Mouse (Mus musculus): ENCODE measurements around the gene Tvp23b. TPM values are rescaled to one million over a fixed set of nuclear protein-coding genes. Genes with fewer than 3 reads are reported as not detected.

The Tvp23b gene
- polyA plus RNA-seq, 1 experiment from 2014 or later = 53.4 TPM

DNA sequence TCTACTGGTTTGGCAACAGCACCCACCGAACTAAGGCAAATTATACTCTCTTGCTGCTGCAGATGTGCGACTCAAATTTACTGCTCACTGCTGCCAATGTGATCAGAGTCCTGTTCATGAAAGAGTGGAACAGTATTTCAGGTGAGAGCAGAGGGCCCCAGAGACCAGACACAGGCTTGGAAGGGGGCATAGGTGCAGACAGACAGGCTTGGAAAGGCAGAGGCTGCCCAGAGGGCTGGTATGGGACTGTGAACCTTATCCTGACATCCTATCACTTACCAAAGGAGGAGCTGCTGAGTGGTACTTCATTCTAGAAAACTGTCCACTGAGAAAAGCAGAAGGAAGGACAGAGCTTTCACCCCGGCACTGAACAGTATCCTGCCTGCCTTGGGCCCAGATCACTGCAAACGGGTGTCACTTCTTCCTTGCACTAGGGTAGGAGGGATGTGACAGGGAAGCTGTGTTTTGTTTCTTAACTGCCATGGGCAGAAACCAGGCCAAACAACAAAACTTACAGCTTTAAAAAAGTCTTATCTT is 31.5 kb upstream of the Tvp23b start:
- TF ChIP-seq CTCF (IDR thresholded peaks at IDR 0.05; ENCODE audit: low read depth) = 0 out of 2 replicates have a peak, but pooled peaks have one; percentile 15
- Histone ChIP-seq H3K27me3 (replicated peaks; ENCODE audit: control insufficient read depth, insufficient read depth, low read length) (no peaks in the 10 kb centered on the region), H3K9me3 (ENCODE audit: control insufficient read depth) (no peaks in the 10 kb centered on the region), H3K4me1 (replicated peaks; ENCODE audit: control insufficient read depth, insufficient read depth, low read length) (no peaks in the 10 kb centered on the region), H3K4me2 (replicated peaks; ENCODE audit: low read depth) (no peak overlapping the region; the same call in 1 of the 2 replicates), H3K4me3 (ENCODE audit: low read depth, low read length) (no peak overlapping the region), H3K27ac (ENCODE audit: low read depth, low read length) (no peak overlapping the region), H3K9ac (ENCODE audit: low read depth, low read length) (no peak overlapping the region), H3K36me3 (ENCODE audit: control insufficient read depth, insufficient read depth) (no peaks in the 10 kb centered on the region)
- ATAC-seq = no peak
- 73% methylated on average over 4 of the region's 4 CpGs for WGBS

DNA sequence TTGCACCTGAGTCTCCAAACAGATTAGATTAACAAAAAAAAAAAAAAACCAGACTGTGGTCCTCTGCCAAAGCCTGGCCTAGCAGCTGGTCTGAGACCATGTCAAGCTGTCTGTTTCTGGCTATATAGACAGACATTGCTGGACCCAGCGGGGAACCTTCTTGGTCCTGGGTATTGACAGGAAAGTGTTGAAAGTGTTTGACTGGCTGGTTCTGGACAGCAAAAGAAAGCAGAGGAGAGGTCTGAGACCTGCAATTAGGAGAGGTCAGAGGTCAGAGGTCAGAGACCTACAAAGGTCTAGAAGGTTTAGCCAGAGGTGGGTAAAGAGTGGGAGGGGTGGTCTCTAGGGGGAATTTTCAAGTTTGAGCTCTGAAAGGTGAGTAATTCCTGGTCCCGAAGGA is 31.0 kb upstream of the Tvp23b start:
- H3K9me3 ChIP-seq (ENCODE audit: control insufficient read depth) = no peaks in the 10 kb centered on the region

DNA sequence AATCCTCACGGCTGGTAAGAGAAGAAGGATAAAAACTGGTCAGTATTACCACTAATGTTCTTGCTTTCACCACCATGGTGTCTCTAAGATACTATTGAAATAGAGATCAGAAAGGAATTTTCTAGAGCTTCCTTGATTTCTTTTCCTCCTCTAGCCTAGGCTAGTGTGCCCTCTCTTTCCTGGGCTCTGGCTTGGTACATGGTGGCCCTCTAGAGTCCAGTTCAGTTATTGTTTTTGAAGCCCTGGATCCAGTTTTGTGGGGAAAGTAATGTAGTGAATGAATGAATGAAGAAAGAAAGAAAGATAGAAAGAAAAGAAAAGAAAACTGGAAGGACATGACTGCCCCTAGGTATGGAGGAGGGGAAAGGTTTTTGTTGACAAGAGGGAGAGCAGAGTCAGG is 28.1 kb upstream of the Tvp23b start:
- ATAC-seq = no peak
- Histone ChIP-seq H3K9ac (ENCODE audit: low read depth, low read length) (no peak overlapping the region), H3K27ac (ENCODE audit: low read depth, low read length) (no peak overlapping the region), H3K9me3 (ENCODE audit: control insufficient read depth) (no peaks in the 10 kb centered on the region), H3K27me3 (replicated peaks; ENCODE audit: control insufficient read depth, insufficient read depth, low read length) (no peaks in the 10 kb centered on the region), H3K4me3 (ENCODE audit: low read depth, low read length) (no peak overlapping the region), H3K4me1 (replicated peaks; ENCODE audit: control insufficient read depth, insufficient read depth, low read length) (no peaks in the 10 kb centered on the region), H3K36me3 (ENCODE audit: control insufficient read depth, insufficient read depth) (no peaks in the 10 kb centered on the region), H3K4me2 (replicated peaks; ENCODE audit: low read depth) (no peak overlapping the region)
- WGBS = 71% methylated on average over 1 of the region's 1 CpGs
- TF ChIP-seq CTCF (IDR thresholded peaks at IDR 0.05; ENCODE audit: low read depth) = peak; percentile 79

More for the DNA sequence above, 31.0 kb upstream of the Tvp23b start:
- Histone ChIP-seq H3K4me1 (replicated peaks; ENCODE audit: control insufficient read depth, insufficient read depth, low read length) (no peaks in the 10 kb centered on the region), H3K27ac (ENCODE audit: low read depth, low read length) (no peak overlapping the region), H3K4me3 (ENCODE audit: low read depth, low read length) (no peak overlapping the region), H3K36me3 (ENCODE audit: control insufficient read depth, insufficient read depth) (no peaks in the 10 kb centered on the region), H3K27me3 (replicated peaks; ENCODE audit: control insufficient read depth, insufficient read depth, low read length) (no peaks in the 10 kb centered on the region), H3K9ac (ENCODE audit: low read depth, low read length) (no peak overlapping the region), H3K4me2 (replicated peaks; ENCODE audit: low read depth) (no peak overlapping the region)
- 52% methylated on average over 2 of the region's 2 CpGs for WGBS
- TF ChIP-seq CTCF (IDR thresholded peaks at IDR 0.05; ENCODE audit: low read depth) = no peak
- ATAC-seq = no peak

DNA sequence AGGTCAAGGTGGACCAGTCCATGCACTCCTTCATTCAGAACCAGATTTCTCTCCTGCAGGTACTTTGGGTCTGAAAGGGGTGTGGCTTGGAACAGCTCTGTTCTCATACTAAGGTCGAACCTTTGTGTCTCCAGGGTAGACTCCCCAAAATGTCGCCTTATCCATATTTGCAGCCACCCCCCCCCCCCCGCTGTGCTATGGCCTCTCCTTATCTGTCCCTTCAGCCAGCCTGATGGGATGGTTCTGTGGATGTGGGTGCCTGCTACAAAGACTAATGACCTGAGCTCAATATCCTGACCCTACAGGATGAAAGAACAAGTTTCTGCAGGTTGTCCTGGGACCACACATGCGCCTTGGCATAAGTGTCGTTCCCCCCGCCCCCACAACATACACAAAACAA is 25.9 kb upstream of the Tvp23b start:
- ATAC-seq = no peak
- Histone ChIP-seq H3K27ac (ENCODE audit: low read depth, low read length) (no peak overlapping the region), H3K27me3 (replicated peaks; ENCODE audit: control insufficient read depth, insufficient read depth, low read length) (no peaks in the 10 kb centered on the region), H3K9me3 (ENCODE audit: control insufficient read depth) (no peaks in the 10 kb centered on the region), H3K4me2 (replicated peaks; ENCODE audit: low read depth) (no peak overlapping the region), H3K4me1 (replicated peaks; ENCODE audit: control insufficient read depth, insufficient read depth, low read length) (no peaks in the 10 kb centered on the region), H3K4me3 (ENCODE audit: low read depth, low read length) (no peak overlapping the region), H3K9ac (ENCODE audit: low read depth, low read length) (no peak overlapping the region), H3K36me3 (ENCODE audit: control insufficient read depth, insufficient read depth) (no peaks in the 10 kb centered on the region)
- 85% methylated on average over 6 of the region's 6 CpGs for WGBS
- TF ChIP-seq CTCF (IDR thresholded peaks at IDR 0.05; ENCODE audit: low read depth) = no peak

DNA sequence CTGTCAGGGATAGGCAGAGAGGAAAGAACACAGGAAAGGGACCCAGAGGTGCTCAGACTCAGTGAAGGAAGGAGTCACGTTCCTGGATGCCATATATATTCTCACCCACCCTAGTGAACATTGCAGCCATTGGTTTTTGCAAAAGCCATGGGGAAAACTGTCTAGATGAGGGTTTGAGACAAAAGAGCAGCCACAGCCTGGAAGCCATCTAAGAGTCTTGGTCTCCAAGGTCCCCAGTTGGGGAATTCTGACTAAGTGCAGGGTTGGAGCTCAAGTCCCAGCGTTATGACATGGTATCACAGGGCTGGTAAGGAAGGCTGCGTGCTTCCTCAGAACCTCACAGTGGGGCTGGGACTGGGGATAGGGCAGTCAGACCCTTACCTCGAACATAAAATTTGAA is 13.7 kb upstream of the Tvp23b start:
- no peak overlapping the region for H3K27ac ChIP-seq (ENCODE audit: low read depth, low read length)

DNA sequence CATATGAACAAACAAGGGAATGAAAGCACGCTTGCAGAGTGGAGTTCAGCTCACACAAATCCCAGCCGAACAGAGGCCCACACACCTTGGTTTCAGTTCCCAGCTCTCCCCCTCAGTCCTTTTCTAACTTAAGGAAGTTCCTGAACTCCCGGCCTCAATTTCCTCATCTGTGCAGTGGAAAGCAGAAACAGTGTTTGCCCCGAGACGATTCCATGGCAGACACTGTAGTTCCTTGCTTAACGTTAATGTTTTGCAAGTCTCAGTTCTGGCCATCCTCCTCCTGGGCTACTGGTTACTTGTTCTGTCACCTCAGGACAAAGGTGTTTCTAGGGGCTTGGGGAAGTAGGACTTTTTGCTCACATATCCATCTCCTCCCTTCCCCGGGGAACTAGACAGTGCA is 12.6 kb upstream of the Tvp23b start:
- Histone ChIP-seq H3K4me2 (replicated peaks; ENCODE audit: low read depth) (no peak overlapping the region), H3K36me3 (ENCODE audit: control insufficient read depth, insufficient read depth) (no peaks in the 10 kb centered on the region), H3K9me3 (ENCODE audit: control insufficient read depth) (no peaks in the 10 kb centered on the region), H3K4me1 (replicated peaks; ENCODE audit: control insufficient read depth, insufficient read depth, low read length) (no peaks in the 10 kb centered on the region), H3K27me3 (replicated peaks; ENCODE audit: control insufficient read depth, insufficient read depth, low read length) (no peaks in the 10 kb centered on the region), H3K4me3 (ENCODE audit: low read depth, low read length) (no peak overlapping the region), H3K9ac (ENCODE audit: low read depth, low read length) (no peak overlapping the region), H3K27ac (ENCODE audit: low read depth, low read length) (no peak overlapping the region)
- TF ChIP-seq CTCF (IDR thresholded peaks at IDR 0.05; ENCODE audit: low read depth) = no peak
- WGBS = 79% methylated on average over 7 of the region's 7 CpGs
- ATAC-seq = no peak

More for the DNA sequence above, 13.7 kb upstream of the Tvp23b start:
- no peak for TF ChIP-seq CTCF (IDR thresholded peaks at IDR 0.05; ENCODE audit: low read depth)
- Histone ChIP-seq H3K27me3 (replicated peaks; ENCODE audit: control insufficient read depth, insufficient read depth, low read length) (no peaks in the 10 kb centered on the region), H3K36me3 (ENCODE audit: control insufficient read depth, insufficient read depth) (no peaks in the 10 kb centered on the region), H3K4me3 (ENCODE audit: low read depth, low read length) (no peak overlapping the region), H3K9ac (ENCODE audit: low read depth, low read length) (no peak overlapping the region), H3K4me1 (replicated peaks; ENCODE audit: control insufficient read depth, insufficient read depth, low read length) (no peaks in the 10 kb centered on the region), H3K4me2 (replicated peaks; ENCODE audit: low read depth) (no peak overlapping the region), H3K9me3 (ENCODE audit: control insufficient read depth) (no peaks in the 10 kb centered on the region)
- ATAC-seq = no peak
- 73% methylated on average over 4 of the region's 4 CpGs for WGBS

DNA sequence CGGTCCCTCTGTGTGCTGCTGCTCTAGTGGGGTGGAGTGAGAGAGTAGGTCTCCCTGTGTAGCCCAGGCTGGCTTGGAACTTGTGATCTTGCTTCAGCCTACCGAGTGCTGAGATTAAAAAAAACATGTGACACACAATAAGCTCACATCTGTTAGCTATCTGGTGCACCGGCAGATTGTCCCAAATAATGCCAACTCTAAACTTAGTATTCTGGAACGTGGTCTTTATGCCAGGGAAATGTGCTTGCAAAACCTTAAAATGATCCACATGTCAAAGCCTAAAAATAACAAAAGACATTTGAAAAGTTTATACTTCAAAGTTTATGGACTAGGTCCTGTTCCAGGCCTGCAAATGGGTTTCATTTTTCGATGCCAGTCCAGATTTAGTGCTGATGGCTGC is 10.1 kb upstream of the Tvp23b start:
- no peaks in the 10 kb centered on the region for H3K4me1 ChIP-seq (replicated peaks; ENCODE audit: control insufficient read depth, insufficient read depth, low read length)
- WGBS = 74% methylated on average over 5 of the region's 5 CpGs

More for the DNA sequence above, 10.1 kb upstream of the Tvp23b start:
- no peak for TF ChIP-seq CTCF (IDR thresholded peaks at IDR 0.05; ENCODE audit: low read depth)
- Histone ChIP-seq H3K27me3 (replicated peaks; ENCODE audit: control insufficient read depth, insufficient read depth, low read length) (no peaks in the 10 kb centered on the region), H3K27ac (ENCODE audit: low read depth, low read length) (no peak overlapping the region), H3K9me3 (ENCODE audit: control insufficient read depth) (no peaks in the 10 kb centered on the region), H3K36me3 (ENCODE audit: control insufficient read depth, insufficient read depth) (no peaks in the 10 kb centered on the region), H3K4me3 (ENCODE audit: low read depth, low read length) (no peak overlapping the region), H3K4me2 (replicated peaks; ENCODE audit: low read depth) (no peak overlapping the region), H3K9ac (ENCODE audit: low read depth, low read length) (no peak overlapping the region)
- no peak for ATAC-seq

All from intestine, postnatal 0 days (tissue).